In genomic region chr4:125489901-125490590, GRCm38 (mm10) we compare ENCODE assay signal across 8 mouse cellular contexts. TPM values are rescaled to one million over a fixed set of nuclear protein-coding genes. Genes with fewer than 3 reads are reported as not detected.
A peak's percentile ranks its signal among the peaks of the same experiment; 100 is the strongest.
DNase-seq lines count a peak whose midpoint lies in the region; ATAC-seq and TF ChIP-seq lines count a peak whose summit lies in the region.
"Had no signal": no experiment of that assay in that cellular context is flagged by ENCODE, and none has a peak within 500 bp of the region (broad histone marks: within the 10 kb centered on the region; RNA-seq: fewer than 3 reads in every experiment).

No protein-coding gene starts in this region.

- no peak for TF ChIP-seq CTCF in forebrain, postnatal 0 days (IDR thresholded peaks at IDR 0.05; ENCODE audit: low read depth)

- no peaks in the 10 kb centered on the region for H3K36me3 ChIP-seq in forebrain, postnatal 0 days (ENCODE audit: insufficient read depth)
- no peaks in the 10 kb centered on the region for H3K36me3 ChIP-seq in limb, embryonic 10.5 days

- H3K9me3 ChIP-seq in forebrain, postnatal 0 days (ENCODE audit: low read length): no peaks in the 10 kb centered on the region
- no peaks in the 10 kb centered on the region for H3K9me3 ChIP-seq in limb, embryonic 10.5 days (replicated peaks)

- peak; percentile 80 for ATAC-seq in forebrain, postnatal 0 days
- no peak for ATAC-seq in megakaryocyte-erythroid progenitor cell, adult 5-6 weeks (replicated peaks; ENCODE audit: low FRiP score, low TSS enrichment, poor library complexity, severe bottlenecking)

- H3K4me2 ChIP-seq in forebrain, postnatal 0 days (ENCODE audit: low read depth): peak overlapping the region; percentile 52

- H3K4me1 ChIP-seq in forebrain, postnatal 0 days (ENCODE audit: insufficient read depth): peaks cover 8% of the 10 kb centered on the region; the same call in 1 of the 2 replicates
- H3K4me1 ChIP-seq in limb, embryonic 10.5 days: peaks cover 39% of the 10 kb centered on the region

- peak overlapping the region; percentile 59 for H3K4me3 ChIP-seq in forebrain, postnatal 0 days (ENCODE audit: low read depth, low read length)
- H3K4me3 ChIP-seq in limb, embryonic 10.5 days: peak overlapping the region; percentile 40

- peak; percentile 56 to 70 for DNase-seq in kidney, postnatal 4 days
- DNase-seq in kidney, postnatal 25 days: no peak
- peak; percentile 65 for DNase-seq in embryo, embryonic 10.5 days (ENCODE audit: low spot score)
- DNase-seq in forebrain, postnatal 0 days: peak; percentile 80
- DNase-seq in limb, embryonic 10.5 days (ENCODE audit: low spot score): peak; percentile 71
- DNase-seq in retina, postnatal 1 day: peak; percentile 87

- H3K27ac ChIP-seq in forebrain, postnatal 0 days (ENCODE audit: low read depth, low read length): peak overlapping the region; percentile 89
- H3K27ac ChIP-seq in limb, embryonic 10.5 days: no peak overlapping the region

- under 1% methylated on average over 76 of the region's 81 CpGs for WGBS in forebrain, postnatal 0 days
- under 1% methylated on average over 74 of the region's 81 CpGs for WGBS in limb, embryonic 10.5 days

- H3K27me3 ChIP-seq in forebrain, postnatal 0 days (ENCODE audit: insufficient read depth, low read length): peaks cover 48% of the 10 kb centered on the region
- H3K27me3 ChIP-seq in limb, embryonic 10.5 days (ENCODE audit: low read depth, poor library complexity, severe bottlenecking): peaks cover 100% of the 10 kb centered on the region

- peak overlapping the region; percentile 70 for H3K9ac ChIP-seq in forebrain, postnatal 0 days

RNA-seq across cellular contexts. Expression of gene Grik3, which starts 0.5 kb away (rescaled TPM):
- total RNA-seq in forebrain, postnatal 0 days (2014; rRNA removed): 21.5 and 23.1 TPM in 2 replicates
- 2.8 and 4.3 TPM in 2 replicates for polyA plus RNA-seq in forebrain, postnatal 0 days (2015; fragmentation: Nextera tagmentation; extraction: Ambion mirVana)
- polyA plus RNA-seq in limb, embryonic 10.5 days (2016; fragmentation: Nextera tagmentation; extraction: Ambion mirVana): 0.01 TPM in 1 of 2 replicates, not detected in the other
- total RNA-seq in megakaryocyte-erythroid progenitor cell, adult 5-6 weeks (2014; fragmentation: Nextera tagmentation): not detected in 2 replicates
- not detected in 2 replicates for total RNA-seq in megakaryocyte-erythroid progenitor cell, adult 5-6 weeks (2017)
- total RNA-seq: liver, adult 2 months had no signal

Comparison
In these comparisons a context has a peak if more than half of its experiments do, and no peak if none do; other contexts are left out.
1. DNase-seq: peak in kidney, postnatal 4 days (2 of 2), embryo, embryonic 10.5 days (single experiment), forebrain, postnatal 0 days (single experiment), limb, embryonic 10.5 days (single experiment) and retina, postnatal 1 day (single experiment); none in kidney, postnatal 25 days (0 of 2).
2. RNA of gene Grik3, which starts 0.5 kb away (total RNA-seq): 21.5 to 23.1 TPM in forebrain, postnatal 0 days; not detected in megakaryocyte-erythroid progenitor cell, adult 5-6 weeks; every median in the first group is over 10 times any median in the second.